In genomic region chr9:122143219-122143618, GRCm38 (mm10) we compare ENCODE assay signal across 14 mouse cellular contexts. TPM values are rescaled to one million over a fixed set of nuclear protein-coding genes. Genes with fewer than 3 reads are reported as not detected.
DNase-seq lines count a peak whose midpoint lies in the region; ATAC-seq and TF ChIP-seq lines count a peak whose summit lies in the region.
"Had no signal": no experiment of that assay in that cellular context is flagged by ENCODE, and none has a peak within 500 bp of the region (broad histone marks: within the 10 kb centered on the region; RNA-seq: fewer than 3 reads in every experiment).

No protein-coding gene starts in this region.

- 71% methylated on average over 1 of the region's 1 CpGs for WGBS in hindbrain, embryonic 10.5 days
- WGBS in hindbrain, embryonic 11.5 days = 81% methylated on average over 1 of the region's 1 CpGs
- WGBS in lung, postnatal 0 days = 73% methylated on average over 1 of the region's 1 CpGs
- WGBS in stomach, embryonic 16.5 days = 76% methylated on average over 1 of the region's 1 CpGs

- H3K27me3 ChIP-seq in hindbrain, embryonic 10.5 days (ENCODE audit: insufficient read depth, poor library complexity, severe bottlenecking) = no peaks in the 10 kb centered on the region
- no peaks in the 10 kb centered on the region for H3K27me3 ChIP-seq in hindbrain, embryonic 11.5 days (ENCODE audit: control insufficient read depth, insufficient read depth, low read length)
- H3K27me3 ChIP-seq in lung, postnatal 0 days (replicated peaks; ENCODE audit: insufficient read depth, low read length) = no peaks in the 10 kb centered on the region
- H3K27me3 ChIP-seq in stomach, embryonic 16.5 days (ENCODE audit: control insufficient read depth, insufficient read depth, low read length) = no peaks in the 10 kb centered on the region
- H3K27me3 ChIP-seq: forebrain, embryonic 13.5 days had no signal

- H3K4me1 ChIP-seq in hindbrain, embryonic 10.5 days (replicated peaks) = peaks cover 18% of the 10 kb centered on the region
- H3K4me1 ChIP-seq in hindbrain, embryonic 11.5 days (replicated peaks; ENCODE audit: control insufficient read depth, insufficient read depth, low read length) = no peaks in the 10 kb centered on the region
- peaks cover 11% of the 10 kb centered on the region; the same call in 1 of the 2 replicates for H3K4me1 ChIP-seq in lung, postnatal 0 days (ENCODE audit: insufficient read depth, low read depth, low read length)
- H3K4me1 ChIP-seq in stomach, embryonic 16.5 days (ENCODE audit: control insufficient read depth, insufficient read depth, low read length) = peaks cover 17% of the 10 kb centered on the region

- peaks cover 8% of the 10 kb centered on the region; the same call in 1 of the 2 replicates for H3K9me3 ChIP-seq in hindbrain, embryonic 10.5 days
- H3K9me3 ChIP-seq in hindbrain, embryonic 11.5 days (ENCODE audit: control insufficient read depth, low read length) = no peaks in the 10 kb centered on the region
- no peaks in the 10 kb centered on the region for H3K9me3 ChIP-seq in lung, postnatal 0 days (ENCODE audit: low read length)
- no peaks in the 10 kb centered on the region for H3K9me3 ChIP-seq in stomach, embryonic 16.5 days (replicated peaks; ENCODE audit: control insufficient read depth, low read length)
- H3K9me3 ChIP-seq: forebrain, embryonic 13.5 days had no signal

- 0 out of 2 replicates have a peak overlapping the region, but pooled peaks have one; percentile 41 for H3K27ac ChIP-seq in hindbrain, embryonic 10.5 days
- no peak overlapping the region for H3K27ac ChIP-seq in hindbrain, embryonic 11.5 days (ENCODE audit: low read depth, low read length)
- 0 out of 2 replicates have a peak overlapping the region, but pooled peaks have one; percentile 20 for H3K27ac ChIP-seq in lung, postnatal 0 days (ENCODE audit: low read length)
- H3K27ac ChIP-seq in stomach, embryonic 16.5 days (ENCODE audit: low read length) = 0 out of 2 replicates have a peak overlapping the region, but pooled peaks have one; percentile 21
- H3K27ac ChIP-seq: forebrain, embryonic 13.5 days had no signal

- peak; percentile 45 for DNase-seq in adrenal gland, postnatal 10 days
- DNase-seq in adrenal gland, postnatal 36 days = no peak
- no peak for DNase-seq in hindbrain, embryonic 10.5 days (ENCODE audit: low spot score)
- DNase-seq in hindbrain, embryonic 11.5 days (ENCODE audit: low spot score) = no peak
- DNase-seq in lung, postnatal 0 days (ENCODE audit: low spot score) = peak; percentile 22
- no peak for DNase-seq in lung, postnatal 36 days
- DNase-seq: cerebellum, adult 8-10 months; gastrocnemius, postnatal 14 days; lung, adult 2 months; right cerebral cortex, postnatal 4 days had no signal

- H3K4me3 ChIP-seq in hindbrain, embryonic 10.5 days = no peak overlapping the region
- no peak overlapping the region for H3K4me3 ChIP-seq in hindbrain, embryonic 11.5 days (ENCODE audit: low read depth, low read length)
- H3K4me3 ChIP-seq in lung, postnatal 0 days (ENCODE audit: low read depth, low read length) = no peak overlapping the region
- no peak overlapping the region for H3K4me3 ChIP-seq in stomach, embryonic 16.5 days (replicated peaks; ENCODE audit: low read length)
- H3K4me3 ChIP-seq: forebrain, embryonic 13.5 days had no signal

- no peak overlapping the region for H3K9ac ChIP-seq in hindbrain, embryonic 11.5 days (ENCODE audit: low read depth, low read length)
- no peak overlapping the region for H3K9ac ChIP-seq in lung, postnatal 0 days (replicated peaks; ENCODE audit: low read depth)
- no peak overlapping the region for H3K9ac ChIP-seq in stomach, embryonic 16.5 days (ENCODE audit: low read length)
- H3K9ac ChIP-seq: forebrain, embryonic 13.5 days had no signal

- no peak for TF ChIP-seq EP300 in lung, postnatal 0 days (IDR thresholded peaks at IDR 0.05)

- no peak for TF ChIP-seq CTCF in lung, postnatal 0 days (IDR thresholded peaks at IDR 0.05)

- ATAC-seq in hindbrain, embryonic 11.5 days (ENCODE audit: low FRiP score) = no peak
- ATAC-seq in lung, postnatal 0 days = peak; percentile 37; the same call in 1 of the 2 replicates
- no peak for ATAC-seq in stomach, embryonic 16.5 days (ENCODE audit: insufficient read depth, low FRiP score)
- no peak for ATAC-seq in megakaryocyte, adult 5-6 weeks (ENCODE audit: poor library complexity, severe bottlenecking)
- ATAC-seq: forebrain, embryonic 13.5 days; hindbrain, embryonic 16.5 days had no signal

- peaks cover 30% of the 10 kb centered on the region for H3K36me3 ChIP-seq in hindbrain, embryonic 10.5 days
- peaks cover 5% of the 10 kb centered on the region; the same call in 1 of the 2 replicates for H3K36me3 ChIP-seq in hindbrain, embryonic 11.5 days (ENCODE audit: control insufficient read depth, insufficient read depth, low read length)
- H3K36me3 ChIP-seq in lung, postnatal 0 days (ENCODE audit: insufficient read depth, low read length) = peaks cover 12% of the 10 kb centered on the region; the same call in 1 of the 2 replicates
- H3K36me3 ChIP-seq in stomach, embryonic 16.5 days (ENCODE audit: control insufficient read depth, insufficient read depth, low read length) = peaks cover 11% of the 10 kb centered on the region; the same call in 1 of the 2 replicates

- H3K4me2 ChIP-seq in hindbrain, embryonic 11.5 days (replicated peaks; ENCODE audit: low read depth, low read length) = no peak overlapping the region
- no peak overlapping the region for H3K4me2 ChIP-seq in lung, postnatal 0 days (replicated peaks; ENCODE audit: low read depth, low read length)
- no peak overlapping the region for H3K4me2 ChIP-seq in stomach, embryonic 16.5 days (ENCODE audit: low read depth, low read length)
- H3K4me2 ChIP-seq: forebrain, embryonic 13.5 days had no signal

RNA-seq across cellular contexts. Expression of gene Snrk, which starts 26.2 kb away (rescaled TPM):
- 100 to 1,000 TPM; 202 to 285 TPM for total RNA-seq in adrenal gland, postnatal 10 days (2021)
- 100 to 1,000 TPM; 171 to 190 TPM for total RNA-seq in adrenal gland, postnatal 36 days (2021)
- 30.3 and 32.3 TPM in 2 replicates for polyA plus RNA-seq in hindbrain, embryonic 10.5 days (2016; fragmentation: Nextera tagmentation; extraction: Ambion mirVana)
- polyA plus RNA-seq in hindbrain, embryonic 11.5 days (2014; fragmentation: Nextera tagmentation; extraction: Ambion mirVana) = 22.0 and 24.3 TPM in 2 replicates
- 93.6 and 100 TPM in 2 replicates for polyA plus RNA-seq in lung, postnatal 0 days (2015; fragmentation: Nextera tagmentation; extraction: Ambion mirVana)
- polyA plus RNA-seq in stomach, embryonic 16.5 days (2015; fragmentation: Nextera tagmentation; extraction: Ambion mirVana) = 46.7 and 52.9 TPM in 2 replicates
- 56.3 and 63.6 TPM in 2 replicates for total RNA-seq in megakaryocyte, adult 5-6 weeks (2015)
- total RNA-seq in megakaryocyte, adult 5-6 weeks (2017) = 76.9 and 85.5 TPM in 2 replicates

Comparison
In these comparisons a context has a peak if more than half of its experiments do, and no peak if none do; other contexts are left out.
1. DNase-seq: peak in adrenal gland, postnatal 10 days (single experiment) and lung, postnatal 0 days (single experiment); none in adrenal gland, postnatal 36 days (0 of 2), hindbrain, embryonic 10.5 days (single experiment), hindbrain, embryonic 11.5 days (single experiment) and lung, postnatal 36 days (single experiment).